ENCODE assay signal across 16 mouse cellular contexts in genomic region chr1:56366319-56366718, GRCm38 (mm10).
"Had no signal": no experiment of that assay in that cellular context is flagged by ENCODE, and none has a peak within 500 bp of the region (broad histone marks: within the 10 kb centered on the region; RNA-seq: fewer than 3 reads in every experiment).

No protein-coding gene starts in this region.

- H3K36me3 ChIP-seq: neural tube, embryonic 12.5 days; neural tube, embryonic 13.5 days; neural tube, embryonic 15.5 days; stomach, embryonic 15.5 days had no signal

- H3K27ac ChIP-seq: neural tube, embryonic 12.5 days; neural tube, embryonic 13.5 days; neural tube, embryonic 15.5 days; stomach, embryonic 15.5 days had no signal

- H3K4me1 ChIP-seq: neural tube, embryonic 12.5 days; neural tube, embryonic 13.5 days; neural tube, embryonic 15.5 days; stomach, embryonic 15.5 days had no signal

- H3K27me3 ChIP-seq: neural tube, embryonic 12.5 days; neural tube, embryonic 13.5 days; neural tube, embryonic 15.5 days; stomach, embryonic 15.5 days had no signal

- H3K4me3 ChIP-seq: neural tube, embryonic 12.5 days; neural tube, embryonic 13.5 days; neural tube, embryonic 15.5 days; stomach, embryonic 15.5 days had no signal

- H3K9me3 ChIP-seq: neural tube, embryonic 12.5 days; neural tube, embryonic 13.5 days; neural tube, embryonic 15.5 days; stomach, embryonic 15.5 days had no signal

- DNase-seq: retina, postnatal 1 day; right cerebral cortex, adult 18-20 months; right cerebral cortex, postnatal 14 days; right cerebral cortex, postnatal 25 days; right cerebral cortex, postnatal 4 days; spleen, adult 18-20 months; thymus, adult 18-20 months; thymus, adult 2 months; thymus, postnatal 14 days; thymus, postnatal 25 days; thymus, postnatal 36 days; thymus, postnatal 4 days had no signal

- H3K4me2 ChIP-seq: neural tube, embryonic 12.5 days; neural tube, embryonic 13.5 days; neural tube, embryonic 15.5 days; stomach, embryonic 15.5 days had no signal

- H3K9ac ChIP-seq: neural tube, embryonic 12.5 days; neural tube, embryonic 13.5 days; neural tube, embryonic 15.5 days; stomach, embryonic 15.5 days had no signal
